Mouse (Mus musculus): ENCODE results near the gene Strn4.
A peak's percentile ranks its signal among the peaks of the same experiment; 100 is the strongest.

Strn4 gene

GRCm38 (mm10) chr7:16841561-16842560, 26.2 kb downstream of the Strn4 start:
- no peak for DNase-seq (ENCODE audit: low spot score)

GRCm38 (mm10) chr7:16842645-16843063, 27.0 kb downstream of the Strn4 start, which contains the start of gene Prkd2:
Prkd2 (plus strand) TSS chr7:16842902.
- peak; percentile 73 for DNase-seq (ENCODE audit: low spot score)

- no peak for DNase-seq (ENCODE audit: low spot score)
Measured at GRCm38 (mm10) chr7:16843441-16844171, 27.9 kb downstream of the Strn4 start.

- no peak for DNase-seq (ENCODE audit: low spot score)
Measured at GRCm38 (mm10) chr7:16844696-16845071, 29.0 kb downstream of the Strn4 start.

GRCm38 (mm10) chr7:16845072-16845819, 29.6 kb downstream of the Strn4 start:
- DNase-seq (ENCODE audit: low spot score): no peak

GRCm38 (mm10) chr7:16845820-16846167, 30.1 kb downstream of the Strn4 start:
- no peak for DNase-seq (ENCODE audit: low spot score)

- no peak for DNase-seq (ENCODE audit: low spot score)
Measured at GRCm38 (mm10) chr7:16846775-16847174, 31.1 kb downstream of the Strn4 start.

- DNase-seq (ENCODE audit: low spot score): no peak
Measured at GRCm38 (mm10) chr7:16847507-16847906, 31.8 kb downstream of the Strn4 start.

GRCm38 (mm10) chr7:16848579-16848978, 32.9 kb downstream of the Strn4 start:
- no peak for DNase-seq (ENCODE audit: low spot score)

GRCm38 (mm10) chr7:16851636-16852035, 35.9 kb downstream of the Strn4 start:
- no peak for DNase-seq (ENCODE audit: low spot score)

GRCm38 (mm10) chr7:16853302-16853831, 37.7 kb downstream of the Strn4 start:
- DNase-seq (ENCODE audit: low spot score): no peak

- DNase-seq (ENCODE audit: low spot score): no peak
Measured at GRCm38 (mm10) chr7:16858336-16858735, 42.6 kb downstream of the Strn4 start.

GRCm38 (mm10) chr7:16859902-16860651, 44.4 kb downstream of the Strn4 start:
- no peak for DNase-seq (ENCODE audit: low spot score)

- DNase-seq (ENCODE audit: low spot score): no peak
Measured at GRCm38 (mm10) chr7:16867488-16867887, 51.8 kb downstream of the Strn4 start.

GRCm38 (mm10) chr7:16869497-16869896, 53.8 kb downstream of the Strn4 start:
- DNase-seq (ENCODE audit: low spot score): peak; percentile 94

GRCm38 (mm10) chr7:16871600-16871999, 55.9 kb downstream of the Strn4 start:
- no peak for DNase-seq (ENCODE audit: low spot score)

GRCm38 (mm10) chr7:16872478-16872877, 56.8 kb downstream of the Strn4 start:
- no peak for DNase-seq (ENCODE audit: low spot score)

- no peak for DNase-seq (ENCODE audit: low spot score)
Measured at GRCm38 (mm10) chr7:16873392-16873791, 57.7 kb downstream of the Strn4 start.

- DNase-seq (ENCODE audit: low spot score): peak; percentile 72
Measured at GRCm38 (mm10) chr7:16874190-16874589, 58.5 kb downstream of the Strn4 start.

- DNase-seq (ENCODE audit: low spot score): peak; percentile 100
Measured at GRCm38 (mm10) chr7:16874756-16875309, 59.1 kb downstream of the Strn4 start.

- DNase-seq (ENCODE audit: low spot score): no peak
Measured at GRCm38 (mm10) chr7:16875310-16875325, 59.4 kb downstream of the Strn4 start, which contains the start of gene Dact3. Dact3 (plus strand) TSS chr7:16875317.

GRCm38 (mm10) chr7:16875326-16875725, 59.6 kb downstream of the Strn4 start:
- no peak for DNase-seq (ENCODE audit: low spot score)
